Mouse (Mus musculus) olfactory bulb, adult 2 months (tissue): Measurements from ENCODE around the gene Kcnj4. TPM values are rescaled to one million over a fixed set of nuclear protein-coding genes. Genes with fewer than 3 reads are reported as not detected.

ENCODE experiments used
- H3K27ac ChIP-seq: fragments of 200-500 bp; 2 replicates; pipeline ENCODE4 v1.5.1; 2012; ENCODE audit warnings: low read depth, low read length; ENCODE audit not compliant: insufficient read depth
- H3K4me1 ChIP-seq: fragments of 200-500 bp; 2 replicates; pipeline ENCODE4 v1.6.1; 2012; ENCODE audit warnings: low read length; ENCODE audit not compliant: control insufficient read depth, insufficient read depth
- H3K4me3 ChIP-seq: fragments of 200-500 bp; 2 replicates; pipeline ENCODE4 v1.5.1; 2012; ENCODE audit warnings: mild to moderate bottlenecking, low read depth, low read length, moderate library complexity; ENCODE audit not compliant: insufficient read depth
- CTCF ChIP-seq: fragments of 200-500 bp; IDR thresholded peaks from 2 replicates; pipeline ENCODE4 v1.5.1; 2012; ENCODE audit warnings: low read depth, mild to moderate bottlenecking, low read length, moderate library complexity; ENCODE audit not compliant: insufficient read depth
- POLR2A ChIP-seq: fragments of 200-500 bp; IDR thresholded peaks from 2 replicates; pipeline ENCODE4 v1.6.1; 2012; ENCODE audit warnings: mild to moderate bottlenecking, low read depth, low read length, moderate library complexity; ENCODE audit not compliant: insufficient read depth
- WGBS: fragments of 180-500 bp; shearing (Covaris S2); methylation state at CpG from one replicate; pipeline ENCODE4 v1.1.7; 2018; 5-methylcytosine and 5-hydroxymethylcytosine counted together
- polyA plus RNA-seq: library from polyadenylated mRNA; stranded (reverse); fragments of >200 nt; gene quantifications from 2 replicates; pipeline ENCODE4 v1.2.4, GENCODE M21; 2012; ENCODE audit warnings: low replicate concordance; ENCODE audit not compliant: missing spikeins, insufficient read depth, insufficient read length

Kcnj4 gene
- polyA plus RNA-seq, 1 experiment: 142 TPM

DNA sequence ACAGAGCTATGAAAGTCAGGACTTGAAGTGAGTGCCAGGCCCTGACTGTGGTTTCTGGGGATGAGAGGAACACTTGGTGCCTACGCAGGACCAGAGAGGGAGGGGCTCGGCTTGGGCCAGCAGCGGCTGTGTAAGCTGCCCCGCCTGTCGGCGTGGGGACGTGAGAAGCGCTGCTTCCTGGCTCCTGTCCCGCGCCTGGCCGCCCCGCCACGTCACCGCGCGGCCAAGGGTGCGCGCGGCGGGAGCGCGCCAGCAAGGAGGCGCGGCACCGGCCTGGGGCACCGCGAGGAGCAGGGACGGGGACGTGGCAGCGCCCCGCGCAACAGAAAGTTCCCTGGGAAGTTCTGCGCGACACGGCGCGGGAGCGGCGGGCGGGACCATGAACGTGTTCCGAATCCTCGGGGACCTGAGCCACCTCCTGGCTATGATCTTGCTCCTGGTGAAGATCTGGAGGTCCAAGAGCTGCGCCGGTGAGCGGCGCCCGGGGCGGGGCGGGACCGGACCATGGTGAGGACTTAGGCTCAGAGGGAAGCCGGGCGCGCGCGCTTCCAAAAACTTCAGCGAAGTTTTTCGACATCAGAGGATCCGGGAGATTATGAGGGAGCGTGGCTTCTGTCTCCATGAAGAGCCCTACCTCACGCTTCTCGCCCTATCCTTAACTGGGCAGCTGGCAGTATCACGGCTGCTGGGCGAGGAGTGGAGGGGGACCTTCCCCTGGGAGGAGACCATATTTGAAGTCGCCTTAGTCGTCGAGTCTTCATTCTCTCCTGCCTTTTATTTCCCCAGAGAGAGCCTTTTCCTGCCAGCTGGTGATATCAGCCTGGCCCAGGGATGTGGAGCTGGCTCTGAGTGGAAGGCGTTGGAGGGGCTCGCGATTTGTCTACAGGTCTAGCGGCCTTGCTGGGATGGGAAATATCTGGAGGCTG is 11.4 kb upstream of the Kcnj4 start, which contains the start of gene Kdelr3:
Gene Kdelr3, plus strand, starts transcription at position 241 of the 926 bp plus-strand sequence.
- TF ChIP-seq POLR2A (0 out of 2 replicates have a peak, but pooled peaks have one; percentile 6), CTCF (no peak)
- Histone ChIP-seq H3K4me3 (peak within 1 kb of the TSS; percentile 46), H3K4me1 (peaks cover 32% of the 10 kb centered on the region), H3K27ac (no peak within 1 kb of the TSS)
- 2% methylated on average over 71 of the region's 71 CpGs for WGBS

DNA sequence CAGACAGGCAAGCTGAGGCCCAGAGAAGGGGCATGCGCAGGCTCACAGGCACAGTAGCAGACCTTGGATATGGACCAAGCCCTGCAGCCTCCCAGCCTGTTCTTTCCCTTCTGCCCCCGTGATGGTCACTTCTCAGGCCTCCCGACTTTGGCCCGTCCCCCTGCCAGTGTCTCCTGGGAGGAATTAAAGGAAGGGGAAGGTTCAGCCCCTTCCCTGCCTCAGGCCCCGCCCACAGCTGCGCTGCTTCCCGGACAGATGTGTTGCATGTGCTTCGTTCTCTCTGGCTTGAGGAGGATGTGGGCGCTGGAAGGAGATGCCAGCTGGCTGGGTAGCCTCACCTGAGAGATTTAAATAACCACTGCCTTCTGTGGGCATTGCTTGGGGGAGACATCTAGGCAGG is 8.9 kb upstream of the Kcnj4 start:
- TF ChIP-seq CTCF: no peak
- no peak for TF ChIP-seq POLR2A
- 18% methylated on average over 9 of the region's 9 CpGs for WGBS
- Histone ChIP-seq H3K27ac (no peak overlapping the region), H3K4me3 (no peak overlapping the region), H3K4me1 (peaks cover 48% of the 10 kb centered on the region)

DNA sequence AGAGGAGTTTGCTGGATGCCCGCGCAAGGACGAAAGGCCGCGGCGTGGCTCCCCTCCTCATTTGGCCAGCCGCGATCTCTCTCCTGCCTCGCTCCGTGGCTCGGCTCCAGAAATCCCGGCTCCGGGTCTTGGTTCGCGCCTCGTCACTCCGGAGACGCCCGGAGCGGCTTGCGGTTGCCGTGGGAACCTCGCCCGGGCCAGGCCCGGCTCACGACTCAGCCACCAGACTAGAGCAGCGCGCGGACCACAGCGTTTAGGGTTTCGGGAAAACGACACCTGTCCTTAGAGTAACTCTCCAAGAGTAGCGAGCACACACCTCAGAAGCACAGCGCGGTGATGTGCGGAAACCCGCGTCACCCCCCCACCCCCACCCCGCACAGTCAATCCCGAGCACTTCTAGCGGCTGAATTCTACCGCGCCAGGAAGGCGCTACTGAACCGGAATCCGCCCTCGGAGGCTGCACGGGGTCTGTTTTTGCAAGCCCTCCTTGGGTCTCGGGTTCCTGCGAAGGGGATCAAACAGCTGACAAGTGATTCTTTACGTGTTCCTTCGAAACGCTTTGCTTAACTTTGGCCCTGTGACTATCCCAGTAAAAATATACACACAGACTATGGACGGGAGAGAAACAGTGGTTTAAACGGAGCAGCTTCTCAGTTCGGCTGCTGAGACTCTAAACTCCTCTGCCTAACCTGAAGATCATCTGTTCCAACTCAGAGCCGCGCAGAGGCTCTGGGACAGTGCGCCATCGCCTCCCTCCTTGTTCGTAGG is 6.7 kb upstream of the Kcnj4 start:
- H3K4me3 ChIP-seq: peak overlapping the region; percentile 50
- no peak for TF ChIP-seq CTCF
- no peak; the same call in 1 of the 2 replicates for TF ChIP-seq POLR2A
- H3K4me1 ChIP-seq: peaks cover 58% of the 10 kb centered on the region
- peak overlapping the region; percentile 98 for H3K27ac ChIP-seq
- WGBS: 2% methylated on average over 61 of the region's 61 CpGs

DNA sequence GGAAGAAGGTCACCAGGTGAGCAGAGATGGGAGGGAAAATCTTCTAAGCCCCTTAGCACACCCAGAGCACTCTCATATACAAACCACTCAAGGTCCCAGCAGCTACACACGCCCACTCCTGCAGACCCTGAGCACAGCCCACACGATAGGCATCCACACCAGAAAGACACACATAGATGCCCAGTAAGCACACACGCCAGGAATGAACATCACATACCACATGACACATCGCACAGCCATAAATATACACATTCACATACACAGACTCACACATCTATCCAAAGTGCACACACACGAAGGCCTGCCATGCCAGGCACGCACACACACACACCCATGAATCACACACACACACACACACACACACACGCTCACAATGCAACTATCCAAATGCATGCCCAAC is 5.4 kb upstream of the Kcnj4 start:
- H3K27ac ChIP-seq: peak overlapping the region; percentile 98
- H3K4me1 ChIP-seq: peaks cover 53% of the 10 kb centered on the region
- WGBS: 45% methylated on average over 7 of the region's 7 CpGs
- TF ChIP-seq POLR2A (no peak), CTCF (no peak)
- H3K4me3 ChIP-seq: peak overlapping the region; percentile 50

DNA sequence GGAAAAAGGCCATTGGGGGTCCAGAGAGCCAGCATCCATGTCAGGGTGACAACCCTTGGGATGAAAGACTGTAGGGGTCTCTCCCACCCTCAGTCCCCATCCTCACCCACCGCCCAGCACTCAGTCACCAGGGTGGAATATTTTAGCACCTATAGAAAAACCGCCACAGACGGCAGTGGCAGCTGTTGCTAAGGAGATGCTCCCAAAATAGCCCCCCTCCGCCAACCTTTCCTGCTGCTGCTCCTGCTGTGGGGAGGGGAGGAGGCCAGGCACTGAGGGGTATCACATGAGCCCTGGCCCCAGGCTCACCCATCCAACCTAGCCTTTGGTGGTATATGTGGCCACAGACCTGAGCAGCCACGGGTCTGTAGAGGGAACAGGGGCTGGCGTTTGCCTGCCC is 5.0 kb upstream of the Kcnj4 start:
- no peak for TF ChIP-seq CTCF
- H3K4me3 ChIP-seq: peak overlapping the region; percentile 50
- 31% methylated on average over 6 of the region's 6 CpGs for WGBS
- H3K27ac ChIP-seq: peak overlapping the region; percentile 98
- peaks cover 53% of the 10 kb centered on the region for H3K4me1 ChIP-seq

DNA sequence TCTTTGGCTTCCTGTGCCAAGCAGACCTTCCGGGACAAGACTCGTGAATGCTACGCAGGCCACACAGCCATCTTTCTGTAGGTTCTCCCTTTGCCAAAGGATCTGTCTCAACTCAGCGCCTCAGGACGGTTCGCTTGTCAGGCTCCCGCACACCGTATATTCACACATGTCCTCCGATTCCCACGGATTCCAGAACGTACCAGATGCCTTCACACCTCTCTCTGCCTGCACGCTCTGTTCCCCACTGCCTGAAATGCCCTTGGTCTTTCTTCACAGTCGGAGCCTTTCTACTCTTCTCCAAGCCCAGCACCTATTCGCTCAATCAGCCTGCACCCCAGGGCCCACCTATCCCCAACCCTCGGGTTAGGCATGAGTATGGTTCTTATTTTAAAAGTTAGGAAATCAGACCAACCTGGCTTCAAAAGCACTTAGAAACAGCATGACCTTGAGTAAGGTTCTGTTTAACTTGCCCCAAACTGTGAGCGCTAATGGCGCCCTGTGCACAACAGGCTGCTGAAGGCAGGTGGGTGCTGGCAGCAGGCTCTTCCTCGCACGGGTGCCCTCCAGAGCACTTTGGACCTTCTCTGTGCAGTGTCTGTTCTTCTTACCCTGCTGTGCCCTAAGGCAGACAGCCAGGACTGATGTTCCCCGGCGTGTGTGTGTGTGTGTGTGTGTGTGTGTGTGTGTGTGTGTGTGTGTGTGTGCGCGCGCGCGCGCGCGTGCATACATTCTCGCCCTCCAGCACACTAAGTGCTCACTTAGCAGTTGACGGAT is 2.2 kb upstream of the Kcnj4 start:
- H3K27ac ChIP-seq: no peak overlapping the region
- TF ChIP-seq CTCF: no peak
- TF ChIP-seq POLR2A: no peak
- 54% methylated on average over 31 of the region's 31 CpGs for WGBS

DNA sequence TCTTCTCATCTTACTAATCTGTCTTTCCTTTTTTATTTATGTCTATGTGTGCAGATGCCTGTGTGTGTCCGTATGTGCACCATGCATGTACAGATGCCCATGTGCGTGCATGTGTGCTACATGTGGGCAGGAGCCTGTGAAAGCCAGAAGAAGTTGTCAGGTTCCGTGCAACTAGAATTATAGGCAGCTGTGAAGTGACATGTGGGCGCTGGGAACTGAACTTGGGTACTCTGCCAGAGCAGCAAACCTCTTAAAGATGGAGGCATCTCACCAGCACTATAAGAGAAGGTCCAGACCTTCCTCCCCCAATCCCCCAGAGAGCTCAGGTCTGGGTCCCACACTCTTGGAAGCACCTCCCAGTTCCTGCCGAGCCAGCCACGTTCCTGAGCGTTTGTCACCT is 1.4 kb upstream of the Kcnj4 start:
- peak overlapping the region; percentile 17; the same call in 1 of the 2 replicates for H3K27ac ChIP-seq
- peak overlapping the region; percentile 48 for H3K4me3 ChIP-seq
- WGBS: 29% methylated on average over 7 of the region's 7 CpGs
- H3K4me1 ChIP-seq: peaks cover 48% of the 10 kb centered on the region
- TF ChIP-seq POLR2A: no peak

More for the DNA sequence above, 2.2 kb upstream of the Kcnj4 start:
- peaks cover 49% of the 10 kb centered on the region for H3K4me1 ChIP-seq
- no peak overlapping the region for H3K4me3 ChIP-seq

DNA sequence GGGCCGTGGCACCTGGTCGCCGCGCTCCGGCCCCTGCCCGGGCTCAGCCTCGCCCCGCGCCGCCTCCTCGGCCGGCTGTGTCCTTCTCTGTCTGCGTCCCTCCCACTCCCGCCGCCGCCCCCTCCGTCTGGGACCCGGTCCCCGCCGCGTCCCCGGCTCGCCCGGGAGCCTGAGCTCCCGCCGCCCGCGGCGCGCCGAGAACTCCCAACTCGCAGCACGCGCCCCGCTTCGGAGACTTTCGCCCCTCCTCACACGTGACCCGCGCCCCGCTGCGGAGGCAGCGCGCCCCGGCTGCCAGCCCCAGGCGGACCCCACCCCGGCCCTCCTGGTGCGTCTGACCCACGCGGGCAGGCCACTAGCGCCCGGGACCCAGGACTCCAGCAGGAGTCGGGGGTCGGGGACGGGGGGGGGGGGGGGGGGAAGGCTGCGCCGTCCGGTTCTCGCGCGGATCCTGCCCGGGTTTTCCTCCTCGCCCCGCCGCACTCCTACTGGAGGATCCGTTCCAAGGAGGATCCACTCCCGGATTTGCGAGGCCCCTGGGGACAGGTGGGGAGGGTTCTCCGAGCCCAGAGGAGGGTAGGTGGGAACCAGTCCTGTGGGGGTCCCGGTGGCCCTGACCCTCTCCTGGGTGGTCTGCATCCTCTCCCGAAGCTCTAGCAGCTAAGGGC is 709 bp upstream of the Kcnj4 start:
- peak overlapping the region; percentile 84 for H3K27ac ChIP-seq
- H3K4me3 ChIP-seq: peak overlapping the region; percentile 60
- peaks cover 49% of the 10 kb centered on the region for H3K4me1 ChIP-seq
- WGBS: 1% methylated on average over 60 of the region's 71 CpGs
- TF ChIP-seq POLR2A (peak; percentile 84), CTCF (no peak)
